Comparison of ENCODE assay signal across 8 mouse cellular contexts in genomic region chr17:35909919-35910369, GRCm38 (mm10). TPM values are rescaled to one million over a fixed set of nuclear protein-coding genes. Genes with fewer than 3 reads are reported as not detected.
DNase-seq lines count a peak whose midpoint lies in the region; ATAC-seq lines count a peak whose summit lies in the region.

Gene Atat1 (minus strand): TSS chr17:35910075.

- peak within 1 kb of the TSS; percentile 96 for H3K4me3 ChIP-seq in megakaryocyte, embryonic 14.5 days (replicated peaks)

- H3K9me3 ChIP-seq in megakaryocyte, embryonic 14.5 days = no peaks in the 10 kb centered on the region

- peak; percentile 92 for ATAC-seq in common myeloid progenitor, adult 5-6 weeks (replicated peaks; ENCODE audit: low read depth, poor library complexity, severe bottlenecking)

- peaks cover 49% of the 10 kb centered on the region for H3K4me1 ChIP-seq in megakaryocyte, embryonic 14.5 days

- peak; percentile 96 for DNase-seq in ZHBTc4 (ENCODE audit: low read depth, low spot score)
- peak; percentile 88 to 91 for DNase-seq in gastrocnemius, adult 8-10 months (ENCODE audit: low spot score in 2 of 2)
- DNase-seq in hindlimb bud, embryonic 11.5 days (ENCODE audit: extremely low spot score, low read depth, low spot score) = peak; percentile 75
- peak; percentile 88 to 93 for DNase-seq in left cerebral cortex, adult 8-10 months (ENCODE audit: low spot score in 2 of 2)
- DNase-seq in right cerebral cortex, postnatal 10 days (ENCODE audit: low spot score in 2 of 2) = peak; percentile 97
- peak; percentile 96 for DNase-seq in urinary bladder, postnatal 25 days (ENCODE audit: low spot score)

- H3K36me3 ChIP-seq in megakaryocyte, embryonic 14.5 days (replicated peaks; ENCODE audit: low read length) = peaks cover 73% of the 10 kb centered on the region

- no peaks in the 10 kb centered on the region for H3K27me3 ChIP-seq in megakaryocyte, embryonic 14.5 days (replicated peaks)

RNA-seq across cellular contexts. Expression of gene Atat1, which starts in this region (rescaled TPM):
- total RNA-seq in common myeloid progenitor, adult 5-6 weeks (2017) = 10.8 and 13.6 TPM in 2 replicates
- total RNA-seq in gastrocnemius, adult 8-10 months (2022) = 1 to 10 TPM; 2.9 to 4.4 (median 3.6) TPM
- total RNA-seq in left cerebral cortex, adult 8-10 months (2022) = 10 to 100 TPM; 52.5 to 57.0 (median 53.1) TPM
- 15.4 and 23.3 TPM in 2 replicates for polyA plus RNA-seq in megakaryocyte, embryonic 14.5 days (2012; ENCODE audit: insufficient read depth, low replicate concordance)

Comparison
In these comparisons a context has a peak if more than half of its experiments do, and no peak if none do; other contexts are left out.
1. Peak in every context shown above with its lines: DNase-seq, ATAC-seq and H3K4me3 ChIP-seq.